Mouse (Mus musculus): Measurements from ENCODE around the gene Lgals4.

- TF ChIP-seq CTCF (IDR thresholded peaks at IDR 0.05; ENCODE audit: low read depth) (no peak), EP300 (IDR thresholded peaks at IDR 0.05; ENCODE audit: low read depth) (no peak)
Observed at GRCm38 (mm10) chr7:28820358-28821260, 13.0 kb upstream of the Lgals4 start.

Measured in liver, embryonic 14.5 days (tissue).